Mouse (Mus musculus): ENCODE results near the gene 1700013F07Rik.

- TF ChIP-seq CTCF (IDR thresholded peaks at IDR 0.05; ENCODE audit: control insufficient read depth, insufficient read depth, insufficient read length) (no peak), MAX (IDR thresholded peaks at IDR 0.05) (no peak), MYOD1 (IDR thresholded peaks at IDR 0.05; ENCODE audit: control insufficient read depth, insufficient read length, low read depth) (no peak), CEBPB (IDR thresholded peaks at IDR 0.05; ENCODE audit: low read depth) (no peak)
Measured at GRCm38 (mm10) chr3:108574018-108574417, 40.1 kb downstream of the 1700013F07Rik start.
